Mouse (Mus musculus) urinary bladder, postnatal 0 days (tissue): ENCODE results near the gene Foxo6. TPM values are rescaled to one million over a fixed set of nuclear protein-coding genes. Genes with fewer than 3 reads are reported as not detected.

Source experiments
- polyA plus RNA-seq: library from polyadenylated mRNA; unstranded; fragments of >200 nt; fragmentation: Nextera tagmentation; extraction: Ambion mirVana; gene quantifications from 2 replicates; pipeline ENCODE4 v1.2.1, GENCODE M21; 2015

Foxo6 gene
- 0.13 and 0.16 TPM in 2 replicates for polyA plus RNA-seq

GRCm38 (mm10) chr4:120287290-120288111 is at the start of gene Foxo6:
Foxo6 (minus strand) TSS chr4:120287349.

Other genes with a start within 250 kb of the Foxo6 start
- gene AL607142.1, start 222.4 kb downstream of the Foxo6 start, polyA plus RNA-seq = not detected in 2 replicates
- 0.64 and 1.4 TPM in 2 replicates for gene Edn2, start 126.1 kb downstream of the Foxo6 start, polyA plus RNA-seq
- 33.8 and 43.8 TPM in 2 replicates for gene Scmh1, start 117.9 kb upstream of the Foxo6 start, polyA plus RNA-seq
- not detected in 2 replicates for gene Slfnl1, start 244.9 kb upstream of the Foxo6 start, polyA plus RNA-seq